Mouse (Mus musculus): ENCODE data around the gene Fjx1. TPM values are rescaled to one million over a fixed set of nuclear protein-coding genes. Genes with fewer than 3 reads are reported as not detected.

Fjx1 gene
- total RNA-seq (2014; fragmentation: Nextera tagmentation) (not detected in 2 replicates), total RNA-seq (2017) (not detected in 2 replicates)

DNA sequence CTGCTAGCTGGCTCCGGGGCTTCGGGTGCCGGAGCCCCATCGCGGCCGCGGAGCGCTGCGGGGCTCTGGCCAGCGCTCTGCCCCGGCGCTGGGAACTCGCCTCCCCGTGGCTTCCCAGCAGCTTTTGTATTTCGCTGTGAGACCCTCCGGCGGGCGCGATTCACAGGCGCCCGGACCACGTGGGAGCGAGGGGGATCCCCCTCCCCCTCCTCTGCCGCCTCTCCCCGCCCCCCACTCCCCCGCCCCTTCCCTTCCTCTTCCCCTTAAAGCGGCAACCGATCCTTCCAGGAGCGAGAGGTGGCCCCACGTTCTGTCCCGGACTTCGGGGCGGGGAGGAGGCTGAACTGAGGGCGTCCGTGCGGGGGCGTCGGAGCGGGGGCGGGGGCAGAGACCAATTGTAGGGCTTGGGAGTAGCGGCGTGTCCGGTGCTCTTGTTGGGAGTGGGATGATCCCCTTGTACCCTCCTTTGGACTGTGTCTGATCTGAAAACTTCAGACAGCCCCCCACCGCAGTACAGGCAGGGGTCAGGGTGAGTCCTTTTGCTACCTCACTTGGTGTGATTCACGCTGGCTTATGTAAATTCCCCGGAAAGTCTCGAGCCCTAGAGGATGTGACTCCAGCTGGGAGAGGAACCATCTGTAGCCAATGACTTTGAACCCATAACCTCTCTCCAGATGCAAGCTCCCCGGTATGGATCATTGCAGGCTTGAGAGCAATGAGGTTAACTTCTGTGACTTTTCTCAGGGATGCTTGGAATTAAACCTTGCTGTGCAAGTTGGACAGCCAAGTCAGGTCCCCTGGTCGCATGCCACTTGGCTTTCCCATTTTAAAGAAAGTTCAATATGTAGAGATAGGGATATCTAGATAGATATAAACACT, at the start of gene Fjx1:
TSS of gene Fjx1 (minus strand) at position 829 of the 879 bp plus-strand sequence.
- no peak for ATAC-seq (replicated peaks; ENCODE audit: low FRiP score, low TSS enrichment, poor library complexity, severe bottlenecking)

- no peak for ATAC-seq (replicated peaks; ENCODE audit: low FRiP score, low TSS enrichment, poor library complexity, severe bottlenecking)
Measured at GRCm38 (mm10) chr2:102500001-102500689, 47.8 kb upstream of the Fjx1 start.

- ATAC-seq (replicated peaks; ENCODE audit: low FRiP score, low TSS enrichment, poor library complexity, severe bottlenecking) = no peak
Measured at GRCm38 (mm10) chr2:102480738-102481137, 28.4 kb upstream of the Fjx1 start.

DNA sequence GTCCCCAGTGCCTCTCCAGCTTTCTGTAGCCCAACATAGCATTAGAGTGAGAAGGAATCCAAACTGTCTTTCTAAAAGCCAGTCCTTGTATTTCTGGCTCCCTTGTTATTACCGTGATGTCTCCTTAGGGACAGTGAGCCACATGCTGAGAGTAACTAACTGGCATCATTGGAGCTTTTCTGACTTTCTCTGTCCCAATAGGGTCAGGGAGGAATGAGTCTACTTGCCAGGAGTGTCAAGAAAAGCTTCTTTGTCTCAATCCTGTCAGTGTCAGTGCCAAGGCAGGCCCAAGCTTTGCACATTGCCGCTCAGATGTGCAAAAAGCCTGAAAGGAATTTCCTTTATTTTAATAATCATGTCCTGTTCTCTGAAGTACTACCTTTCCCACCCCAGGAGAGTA, 23.8 kb upstream of the Fjx1 start:
- no peak for ATAC-seq (replicated peaks; ENCODE audit: low FRiP score, low TSS enrichment, poor library complexity, severe bottlenecking)

GRCm38 (mm10) chr2:102468645-102469044, 16.3 kb upstream of the Fjx1 start:
- no peak for ATAC-seq (replicated peaks; ENCODE audit: low FRiP score, low TSS enrichment, poor library complexity, severe bottlenecking)

DNA sequence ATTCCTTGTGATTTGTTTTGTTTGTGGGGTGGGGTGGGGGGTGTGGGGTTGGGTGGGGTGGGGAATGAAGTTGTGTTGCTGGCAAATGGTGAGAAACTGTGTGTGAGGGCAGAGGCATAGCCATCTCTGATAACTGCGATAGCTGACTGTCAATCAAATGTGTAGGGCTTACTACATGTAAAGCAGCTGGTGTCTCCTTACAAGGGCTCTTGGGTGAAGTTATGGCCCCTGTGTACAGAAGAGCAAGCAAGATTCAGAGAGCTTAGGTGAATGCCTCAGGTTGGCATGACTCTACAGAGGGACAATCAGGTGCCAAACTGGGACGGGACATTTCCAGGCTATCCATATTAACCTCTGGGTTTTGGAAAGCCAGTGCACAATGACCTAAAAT, 12.0 kb upstream of the Fjx1 start:
- no peak for ATAC-seq (replicated peaks; ENCODE audit: low FRiP score, low TSS enrichment, poor library complexity, severe bottlenecking)

GRCm38 (mm10) chr2:102463587-102464341, 11.5 kb upstream of the Fjx1 start:
- ATAC-seq (replicated peaks; ENCODE audit: low FRiP score, low TSS enrichment, poor library complexity, severe bottlenecking) = no peak

DNA sequence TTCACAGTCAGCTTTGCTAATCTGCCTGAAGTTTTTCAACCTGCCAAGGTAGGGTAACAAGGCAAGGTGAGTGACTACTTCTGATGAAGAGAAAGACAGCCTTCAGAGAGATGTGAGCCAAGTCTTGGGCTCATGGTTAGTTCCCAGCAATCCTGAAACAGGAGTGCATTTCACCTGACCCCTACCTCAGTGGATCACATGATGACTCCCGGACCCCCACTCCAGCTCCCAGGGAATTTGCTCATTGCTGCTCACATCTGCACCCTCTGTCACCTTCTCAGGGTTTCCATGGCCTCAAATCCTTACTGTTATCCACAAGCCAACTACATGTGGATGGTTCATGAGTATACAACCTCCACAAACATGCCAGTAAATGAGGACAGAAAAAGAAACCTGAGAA, 9.2 kb upstream of the Fjx1 start:
- ATAC-seq (replicated peaks; ENCODE audit: low FRiP score, low TSS enrichment, poor library complexity, severe bottlenecking) = no peak

DNA sequence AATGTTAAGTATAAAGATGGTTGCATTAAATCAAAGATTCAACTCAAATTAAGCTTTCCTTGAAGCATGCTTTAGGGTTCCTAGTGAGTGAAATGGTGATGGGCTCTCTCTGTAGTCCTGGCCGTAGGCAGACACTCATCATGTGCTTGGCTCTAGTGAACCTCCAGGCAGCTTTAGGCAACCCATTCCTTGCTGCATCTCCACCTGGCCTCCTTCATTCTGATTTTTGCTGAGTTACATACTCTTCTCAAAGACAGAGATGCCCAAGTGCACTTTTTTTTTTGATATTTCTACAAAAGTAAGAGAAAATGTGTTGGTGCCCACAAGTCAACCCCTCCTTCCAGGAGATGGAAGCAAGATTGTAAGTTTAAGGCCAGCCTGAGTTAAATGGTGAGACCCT, 2.8 kb upstream of the Fjx1 start:
- ATAC-seq (replicated peaks; ENCODE audit: low FRiP score, low TSS enrichment, poor library complexity, severe bottlenecking) = no peak

- ATAC-seq (replicated peaks; ENCODE audit: low FRiP score, low TSS enrichment, poor library complexity, severe bottlenecking) = 0 out of 2 replicates have a peak, but pooled peaks have one; percentile 48
Measured at GRCm38 (mm10) chr2:102453447-102453846, 1.1 kb upstream of the Fjx1 start.

GRCm38 (mm10) chr2:102450761-102451670, 1.3 kb downstream of the Fjx1 start:
- peak; percentile 38; the same call in 1 of the 2 replicates for ATAC-seq (replicated peaks; ENCODE audit: low FRiP score, low TSS enrichment, poor library complexity, severe bottlenecking)

GRCm38 (mm10) chr2:102450248-102450760, 2.0 kb downstream of the Fjx1 start:
- peak; percentile 13; the same call in 1 of the 2 replicates for ATAC-seq (replicated peaks; ENCODE audit: low FRiP score, low TSS enrichment, poor library complexity, severe bottlenecking)

GRCm38 (mm10) chr2:102449630-102450247, 2.6 kb downstream of the Fjx1 start:
- ATAC-seq (replicated peaks; ENCODE audit: low FRiP score, low TSS enrichment, poor library complexity, severe bottlenecking) = no peak

DNA sequence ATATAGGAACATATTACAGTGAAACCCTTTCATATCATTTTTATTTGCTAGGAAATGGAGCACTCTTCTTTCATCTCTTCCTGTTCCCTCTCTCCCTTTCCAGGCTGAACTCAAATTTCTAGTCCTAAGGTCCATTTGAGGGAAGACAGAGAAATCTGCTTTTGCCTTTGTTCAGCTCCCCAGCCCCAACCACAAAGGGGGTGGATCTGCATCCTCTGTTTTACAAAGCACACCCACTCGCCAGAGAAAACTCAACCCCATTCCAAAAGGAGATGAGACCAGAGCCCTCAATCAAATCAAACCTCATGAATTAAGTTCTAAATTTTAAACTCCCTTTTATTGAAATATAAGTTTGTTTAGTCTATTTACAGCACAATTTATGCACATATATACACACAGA, 3.2 kb downstream of the Fjx1 start:
- no peak for ATAC-seq (replicated peaks; ENCODE audit: low FRiP score, low TSS enrichment, poor library complexity, severe bottlenecking)

DNA sequence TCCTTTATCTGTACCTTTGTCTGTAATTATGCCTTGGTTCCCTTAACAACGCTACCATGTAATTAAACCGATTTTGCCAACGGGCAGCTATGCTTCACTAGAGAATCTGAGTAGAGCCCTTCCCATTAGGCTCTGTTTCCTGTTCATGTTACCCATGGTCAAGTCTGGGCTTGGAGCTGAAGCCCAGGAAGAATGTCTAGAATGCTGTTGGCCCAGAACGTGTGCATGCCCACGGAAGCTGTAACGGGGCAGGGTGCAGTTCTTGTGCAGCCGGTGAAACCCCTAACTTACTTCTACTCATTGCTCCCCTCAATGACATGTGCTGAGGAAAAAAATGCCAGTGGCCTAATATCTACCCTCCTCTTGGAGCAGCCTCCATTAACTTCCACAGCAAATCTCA, 4.5 kb downstream of the Fjx1 start:
- ATAC-seq (replicated peaks; ENCODE audit: low FRiP score, low TSS enrichment, poor library complexity, severe bottlenecking) = no peak

- no peak for ATAC-seq (replicated peaks; ENCODE audit: low FRiP score, low TSS enrichment, poor library complexity, severe bottlenecking)
Measured at GRCm38 (mm10) chr2:102446851-102447250, 5.4 kb downstream of the Fjx1 start.

GRCm38 (mm10) chr2:102437357-102438030, 14.8 kb downstream of the Fjx1 start:
- no peak for ATAC-seq (replicated peaks; ENCODE audit: low FRiP score, low TSS enrichment, poor library complexity, severe bottlenecking)

DNA sequence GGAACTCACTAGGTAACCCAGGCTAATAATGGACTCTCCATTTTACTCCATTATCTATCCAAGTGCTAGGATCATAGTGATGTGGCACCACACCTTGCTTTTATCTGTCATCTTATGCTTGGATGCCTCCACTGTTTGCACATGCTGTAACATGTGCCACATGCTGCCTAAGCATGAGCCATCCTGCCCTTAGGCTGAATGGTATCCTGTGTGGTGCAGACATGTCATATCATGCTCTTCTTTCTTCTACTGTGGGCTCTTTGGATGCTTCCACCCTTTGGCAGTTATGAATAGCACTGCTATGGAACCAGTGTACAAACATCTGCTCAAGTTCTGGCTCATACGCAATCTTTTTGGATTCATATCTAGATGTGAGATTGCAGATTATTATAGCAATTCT, 18.4 kb downstream of the Fjx1 start:
- ATAC-seq (replicated peaks; ENCODE audit: low FRiP score, low TSS enrichment, poor library complexity, severe bottlenecking) = no peak

Measured in megakaryocyte-erythroid progenitor cell, adult 5-6 weeks (primary cell).